Comparison of ENCODE assay signal across 19 mouse cellular contexts in genomic region chr2:144305721-144306294, GRCm38 (mm10). TPM values are rescaled to one million over a fixed set of nuclear protein-coding genes. Genes with fewer than 3 reads are reported as not detected.
DNase-seq lines count a peak whose midpoint lies in the region; ATAC-seq and TF ChIP-seq lines count a peak whose summit lies in the region.
"Had no signal": no experiment of that assay in that cellular context is flagged by ENCODE, and none has a peak within 500 bp of the region (broad histone marks: within the 10 kb centered on the region; RNA-seq: fewer than 3 reads in every experiment).

No protein-coding gene starts in this region.

- no peak overlapping the region for H3K4me2 ChIP-seq in kidney, postnatal 0 days (ENCODE audit: low read length)
- H3K4me2 ChIP-seq in kidney, embryonic 16.5 days (replicated peaks; ENCODE audit: low read depth, low read length) = no peak overlapping the region
- H3K4me2 ChIP-seq in lung, postnatal 0 days (replicated peaks; ENCODE audit: low read depth, low read length) = no peak overlapping the region
- H3K4me2 ChIP-seq: embryonic facial prominence, embryonic 12.5 days; heart, embryonic 11.5 days; limb, embryonic 12.5 days; lung, embryonic 15.5 days; neural tube, embryonic 15.5 days had no signal

- no peak overlapping the region for H3K27ac ChIP-seq in kidney, postnatal 0 days
- no peak overlapping the region for H3K27ac ChIP-seq in kidney, embryonic 16.5 days (ENCODE audit: low read length)
- no peak overlapping the region for H3K27ac ChIP-seq in lung, postnatal 0 days (ENCODE audit: low read length)
- no peak overlapping the region for H3K27ac ChIP-seq in cortical plate, adult 2 months (ENCODE audit: insufficient read depth, low read length)
- H3K27ac ChIP-seq: embryonic facial prominence, embryonic 12.5 days; limb, embryonic 12.5 days; lung, embryonic 15.5 days; neural tube, embryonic 15.5 days had no signal

- ATAC-seq in kidney, postnatal 0 days (replicated peaks; ENCODE audit: low FRiP score, low read depth) = no peak
- no peak for ATAC-seq in kidney, embryonic 16.5 days (ENCODE audit: low FRiP score, low TSS enrichment)
- ATAC-seq in lung, postnatal 0 days = no peak
- ATAC-seq: forebrain, postnatal 0 days had no signal

- H3K9me3 ChIP-seq in kidney, postnatal 0 days (replicated peaks; ENCODE audit: low read length) = no peaks in the 10 kb centered on the region
- H3K9me3 ChIP-seq in kidney, embryonic 16.5 days (ENCODE audit: low read length) = no peaks in the 10 kb centered on the region
- no peaks in the 10 kb centered on the region for H3K9me3 ChIP-seq in lung, postnatal 0 days (ENCODE audit: low read length)
- H3K9me3 ChIP-seq: embryonic facial prominence, embryonic 12.5 days; limb, embryonic 12.5 days; lung, embryonic 15.5 days; neural tube, embryonic 15.5 days had no signal

- H3K4me3 ChIP-seq in kidney, postnatal 0 days (replicated peaks; ENCODE audit: low read depth, low read length) = no peak overlapping the region
- H3K4me3 ChIP-seq in kidney, embryonic 16.5 days (ENCODE audit: low read length) = no peak overlapping the region
- no peak overlapping the region for H3K4me3 ChIP-seq in lung, postnatal 0 days (ENCODE audit: low read depth, low read length)
- H3K4me3 ChIP-seq in cortical plate, adult 2 months (ENCODE audit: insufficient read depth, low read length) = no peak overlapping the region
- H3K4me3 ChIP-seq: embryonic facial prominence, embryonic 12.5 days; limb, embryonic 12.5 days; lung, embryonic 15.5 days; neural tube, embryonic 15.5 days had no signal

- no peaks in the 10 kb centered on the region for H3K27me3 ChIP-seq in kidney, postnatal 0 days (ENCODE audit: insufficient read depth, low read length)
- H3K27me3 ChIP-seq in kidney, embryonic 16.5 days (ENCODE audit: insufficient read depth, low read length) = no peaks in the 10 kb centered on the region
- H3K27me3 ChIP-seq in lung, postnatal 0 days (replicated peaks; ENCODE audit: insufficient read depth, low read length) = no peaks in the 10 kb centered on the region
- H3K27me3 ChIP-seq: embryonic facial prominence, embryonic 12.5 days; limb, embryonic 12.5 days; lung, embryonic 15.5 days; neural tube, embryonic 15.5 days had no signal

- TF ChIP-seq CTCF in kidney, postnatal 0 days (IDR thresholded peaks at IDR 0.05; ENCODE audit: low read depth) = peak; percentile 51
- peak; percentile 47 for TF ChIP-seq CTCF in lung, postnatal 0 days (IDR thresholded peaks at IDR 0.05)
- peak; percentile 21; the same call in 1 of the 2 replicates for TF ChIP-seq CTCF in cortical plate, adult 2 months (IDR thresholded peaks at IDR 0.05; ENCODE audit: extremely low read depth, insufficient read depth, low read length)

- TF ChIP-seq EP300 in lung, postnatal 0 days (IDR thresholded peaks at IDR 0.05) = no peak

- TF ChIP-seq POLR2A in cortical plate, adult 2 months (IDR thresholded peaks at IDR 0.05; ENCODE audit: extremely low read depth, insufficient read depth, low read length) = no peak

- peak; percentile 16 for DNase-seq in adrenal gland, postnatal 10 days
- DNase-seq in adrenal gland, adult 2 months = no peak
- no peak for DNase-seq in kidney, postnatal 0 days (ENCODE audit: low spot score)
- DNase-seq in lung, postnatal 0 days (ENCODE audit: low spot score) = no peak
- no peak for DNase-seq in lung, postnatal 36 days
- DNase-seq in retina, postnatal 1 day = no peak
- DNase-seq: cerebellum, adult 11-12 months; forebrain, postnatal 0 days; gastrocnemius, postnatal 25 days; heart, postnatal 4 days; spleen, adult 18-20 months had no signal

- WGBS in kidney, postnatal 0 days = 64% methylated on average over 18 of the region's 18 CpGs
- WGBS in kidney, embryonic 16.5 days = 61% methylated on average over 18 of the region's 18 CpGs
- 62% methylated on average over 18 of the region's 18 CpGs for WGBS in lung, postnatal 0 days

- H3K4me1 ChIP-seq in kidney, postnatal 0 days (replicated peaks; ENCODE audit: insufficient read depth, low read length) = no peaks in the 10 kb centered on the region
- H3K4me1 ChIP-seq in kidney, embryonic 16.5 days (ENCODE audit: insufficient read depth, low read length) = peaks cover 4% of the 10 kb centered on the region; the same call in 1 of the 2 replicates
- no peaks in the 10 kb centered on the region for H3K4me1 ChIP-seq in lung, postnatal 0 days (ENCODE audit: insufficient read depth, low read depth, low read length)
- H3K4me1 ChIP-seq in cortical plate, adult 2 months (ENCODE audit: control insufficient read depth, insufficient read depth, low read length) = no peaks in the 10 kb centered on the region
- H3K4me1 ChIP-seq: embryonic facial prominence, embryonic 12.5 days; lung, embryonic 15.5 days; neural tube, embryonic 15.5 days had no signal

- H3K9ac ChIP-seq in kidney, postnatal 0 days (ENCODE audit: low read depth, low read length) = no peak overlapping the region
- no peak overlapping the region for H3K9ac ChIP-seq in kidney, embryonic 16.5 days (replicated peaks; ENCODE audit: low read length)
- no peak overlapping the region for H3K9ac ChIP-seq in lung, postnatal 0 days (replicated peaks; ENCODE audit: low read depth)
- H3K9ac ChIP-seq: embryonic facial prominence, embryonic 12.5 days; forebrain, postnatal 0 days; limb, embryonic 12.5 days; lung, embryonic 15.5 days; neural tube, embryonic 15.5 days had no signal

- H3K36me3 ChIP-seq in kidney, postnatal 0 days (ENCODE audit: insufficient read depth, low read length) = no peaks in the 10 kb centered on the region
- no peaks in the 10 kb centered on the region for H3K36me3 ChIP-seq in kidney, embryonic 16.5 days (ENCODE audit: insufficient read depth, low read length)
- H3K36me3 ChIP-seq in lung, postnatal 0 days (ENCODE audit: insufficient read depth, low read length) = no peaks in the 10 kb centered on the region
- H3K36me3 ChIP-seq: embryonic facial prominence, embryonic 12.5 days; limb, embryonic 12.5 days; lung, embryonic 15.5 days; neural tube, embryonic 15.5 days had no signal

RNA-seq across cellular contexts. Expression of gene Ovol2, which starts 26.1 kb away (rescaled TPM):
- not detected for total RNA-seq in adrenal gland, postnatal 10 days (2021)
- not detected for total RNA-seq in adrenal gland, adult 2 months (2021)
- polyA plus RNA-seq in adrenal gland, adult 2 months (2012; rRNA removed) = not detected in 2 replicates
- polyA plus RNA-seq in kidney, postnatal 0 days (2015; fragmentation: Nextera tagmentation; extraction: Ambion mirVana) = 1.2 and 1.8 TPM in 2 replicates
- polyA plus RNA-seq in kidney, embryonic 16.5 days (2015; fragmentation: Nextera tagmentation; extraction: Ambion mirVana) = 1.1 and 1.2 TPM in 2 replicates
- polyA plus RNA-seq in lung, postnatal 0 days (2015; fragmentation: Nextera tagmentation; extraction: Ambion mirVana) = 3.9 and 4.0 TPM in 2 replicates
- 15.0 and 16.4 TPM in 2 replicates for polyA plus RNA-seq in cortical plate, adult 2 months (2012; rRNA removed)
- total RNA-seq: forebrain, postnatal 0 days; gastrocnemius, postnatal 25 days; heart, postnatal 4 days; MEL had no signal
- polyA plus RNA-seq: neural tube, embryonic 15.5 days had no signal

RNA-seq across cellular contexts. Expression of gene Snx5, which starts 35.1 kb away (rescaled TPM):
- total RNA-seq in adrenal gland, postnatal 10 days (2021) = 10 to 100 TPM; 93.5 to 97.0 TPM
- total RNA-seq in adrenal gland, adult 2 months (2021) = 100 to 1,000 TPM in 1 of 2 experiments, 10 to 100 TPM in 1; 87.4 to 105 TPM
- polyA plus RNA-seq in adrenal gland, adult 2 months (2012; rRNA removed) = 34.9 and 35.1 TPM in 2 replicates
- polyA plus RNA-seq in kidney, postnatal 0 days (2015; fragmentation: Nextera tagmentation; extraction: Ambion mirVana) = 103 and 112 TPM in 2 replicates
- polyA plus RNA-seq in kidney, embryonic 16.5 days (2015; fragmentation: Nextera tagmentation; extraction: Ambion mirVana) = 118 and 122 TPM in 2 replicates
- polyA plus RNA-seq in lung, postnatal 0 days (2015; fragmentation: Nextera tagmentation; extraction: Ambion mirVana) = 61.2 and 68.5 TPM in 2 replicates
- 84.6 and 85.6 TPM in 2 replicates for polyA plus RNA-seq in cortical plate, adult 2 months (2012; rRNA removed)

RNA-seq across cellular contexts. Expression of gene Mgme1, which starts 35.3 kb away (rescaled TPM):
- 10 to 100 TPM; 14.7 to 17.7 TPM for total RNA-seq in adrenal gland, postnatal 10 days (2021)
- 10 to 100 TPM; 22.3 to 22.7 TPM for total RNA-seq in adrenal gland, adult 2 months (2021)
- polyA plus RNA-seq in adrenal gland, adult 2 months (2012; rRNA removed) = 4.4 and 4.6 TPM in 2 replicates
- 16.0 and 16.6 TPM in 2 replicates for polyA plus RNA-seq in kidney, postnatal 0 days (2015; fragmentation: Nextera tagmentation; extraction: Ambion mirVana)
- polyA plus RNA-seq in kidney, embryonic 16.5 days (2015; fragmentation: Nextera tagmentation; extraction: Ambion mirVana) = 28.7 and 29.8 TPM in 2 replicates
- polyA plus RNA-seq in lung, postnatal 0 days (2015; fragmentation: Nextera tagmentation; extraction: Ambion mirVana) = 6.8 and 8.1 TPM in 2 replicates
- polyA plus RNA-seq in cortical plate, adult 2 months (2012; rRNA removed) = 5.6 and 5.9 TPM in 2 replicates
